Mouse (Mus musculus) E14TG2a.4 (cell line): ENCODE results near the gene Them7.

Experiments
- CTCF ChIP-seq: conservative IDR thresholded peaks from 2 replicates; pipeline ENCODE4 v1.5.1; 2014; ENCODE audit warnings: low read length
- NANOG ChIP-seq: IDR thresholded peaks from 2 replicates; pipeline ENCODE4 v1.6.1; 2014; ENCODE audit warnings: borderline replicate concordance, low read length, mixed read lengths
- POU5F1 ChIP-seq: IDR thresholded peaks from 2 replicates; pipeline ENCODE4 v1.6.1; 2014; ENCODE audit warnings: low read length, borderline replicate concordance

GRCm38 (mm10) chr2:105391414-105391784 lies 167.3 kb downstream of the Them7 start:
- TF ChIP-seq CTCF, result no peak
- TF ChIP-seq NANOG, result no peak
- no peak for TF ChIP-seq POU5F1
